ENCODE assay signal across 13 mouse cellular contexts in the genomic region with DNA sequence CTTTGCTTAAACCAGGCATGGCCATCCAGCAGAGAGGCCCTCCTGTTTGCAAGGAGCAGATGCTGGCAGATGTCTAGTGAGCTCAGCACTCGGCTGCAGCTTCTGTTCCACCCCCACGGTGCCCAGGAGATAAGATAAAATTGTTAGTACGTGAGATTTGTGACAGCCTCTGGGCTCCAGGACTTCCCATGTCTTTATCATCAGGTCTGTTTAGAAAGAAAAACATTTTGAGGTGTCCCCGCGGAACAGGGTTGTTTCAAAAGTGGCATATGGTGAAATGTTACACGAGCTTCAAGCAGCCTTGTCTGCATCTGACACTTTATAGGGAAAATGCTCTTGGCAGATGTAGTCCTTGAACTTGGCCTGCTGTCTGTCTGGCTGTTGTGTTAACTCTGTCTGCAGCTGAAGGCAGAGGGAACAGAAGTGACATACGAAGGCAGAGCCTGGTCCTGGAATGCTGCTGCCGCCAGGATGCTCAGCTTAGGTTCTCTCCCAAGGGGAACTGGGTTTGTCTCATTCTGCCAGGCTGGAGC.
DNase-seq lines count a peak whose midpoint lies in the region; ATAC-seq lines count a peak whose summit lies in the region.
"Had no signal": no experiment of that assay in that cellular context is flagged by ENCODE, and none has a peak within 500 bp of the region (broad histone marks: within the 10 kb centered on the region; RNA-seq: fewer than 3 reads in every experiment).

No protein-coding gene starts in this region.

- DNase-seq in layer of hippocampus, adult 11-12 months (ENCODE audit: low spot score), result peak; percentile 12
- no peak for DNase-seq in layer of hippocampus, postnatal 25 days (ENCODE audit: extremely low spot score in 1 of 2, low spot score in 1 of 2)
- peak; percentile 20 for DNase-seq in testis, postnatal 14 days (ENCODE audit: low spot score)
- no peak for DNase-seq in testis, postnatal 10 days (ENCODE audit: low spot score)
- peak; percentile 9 for DNase-seq in yolk sac, embryonic 10.5 days (ENCODE audit: low spot score)
- DNase-seq in ovary, postnatal 36 days (ENCODE audit: low spot score), result no peak
- DNase-seq in ovary, postnatal 14 days (ENCODE audit: low spot score), result no peak
- DNase-seq: adrenal gland, adult 8-10 months; cerebellum, adult 2 months; lung, adult 2 months had no signal

- no peak overlapping the region for H3K4me3 ChIP-seq in heart, embryonic 15.5 days
- H3K4me3 ChIP-seq: hindbrain, embryonic 15.5 days; layer of hippocampus, adult 2 months had no signal

- no peaks in the 10 kb centered on the region for H3K27me3 ChIP-seq in heart, embryonic 15.5 days
- H3K27me3 ChIP-seq: hindbrain, embryonic 15.5 days had no signal

- H3K27ac ChIP-seq in heart, embryonic 15.5 days, result peak overlapping the region; percentile 47
- H3K27ac ChIP-seq: hindbrain, embryonic 15.5 days; layer of hippocampus, adult 2 months had no signal

- H3K4me2 ChIP-seq in heart, embryonic 15.5 days, result peak overlapping the region; percentile 21; the same call in 1 of the 2 replicates
- H3K4me2 ChIP-seq: hindbrain, embryonic 15.5 days had no signal

- no peaks in the 10 kb centered on the region for H3K36me3 ChIP-seq in heart, embryonic 15.5 days
- H3K36me3 ChIP-seq: hindbrain, embryonic 15.5 days had no signal

- no peak overlapping the region for H3K9ac ChIP-seq in heart, embryonic 15.5 days
- H3K9ac ChIP-seq: hindbrain, embryonic 15.5 days had no signal

- H3K4me1 ChIP-seq in heart, embryonic 15.5 days (replicated peaks), result peaks cover 12% of the 10 kb centered on the region; the same call in 1 of the 2 replicates
- H3K4me1 ChIP-seq: hindbrain, embryonic 15.5 days had no signal

- no peaks in the 10 kb centered on the region for H3K9me3 ChIP-seq in heart, embryonic 15.5 days (replicated peaks)
- H3K9me3 ChIP-seq: hindbrain, embryonic 15.5 days had no signal

- 6% methylated on average over 8 of the region's 8 CpGs for WGBS in heart, embryonic 15.5 days

- peak; percentile 88 for ATAC-seq in heart, embryonic 15.5 days (replicated peaks; ENCODE audit: insufficient number of reproducible peaks, insufficient read depth, low FRiP score, low read depth)

Comparison
In these comparisons a context has a peak if more than half of its experiments do, and no peak if none do; other contexts are left out.
1. DNase-seq: peak in layer of hippocampus, adult 11-12 months (single experiment), testis, postnatal 14 days (single experiment) and yolk sac, embryonic 10.5 days (single experiment); none in layer of hippocampus, postnatal 25 days (0 of 2), testis, postnatal 10 days (single experiment), ovary, postnatal 36 days (single experiment) and ovary, postnatal 14 days (single experiment).